Mouse (Mus musculus) cerebellum, postnatal 25 days (tissue): Measurements from ENCODE around the gene Atxn7l2.

Experiments
- DNase-seq, 2 experiments: peaks; one replicate each; pipeline ENCODE4 v3.0.0; 2021; ENCODE audit warnings: mixed read lengths in 2 of 2

Gene Atxn7l2

GRCm38 (mm10) chr3:108174672-108175531 is 35.8 kb downstream of the Atxn7l2 start:
- DNase-seq: peak; percentile 55 to 67

GRCm38 (mm10) chr3:108169199-108169598 is 41.5 kb downstream of the Atxn7l2 start:
- DNase-seq: no peak

GRCm38 (mm10) chr3:108167499-108167898 is 43.2 kb downstream of the Atxn7l2 start:
- DNase-seq: no peak

GRCm38 (mm10) chr3:108166486-108167211 is 44.1 kb downstream of the Atxn7l2 start:
- DNase-seq: no peak

GRCm38 (mm10) chr3:108165532-108166315 is 45.0 kb downstream of the Atxn7l2 start:
- peak in 1 of 2 experiments; percentile 32 for DNase-seq

GRCm38 (mm10) chr3:108164807-108165206 is 45.9 kb downstream of the Atxn7l2 start:
- DNase-seq: peak; percentile 89 to 91

GRCm38 (mm10) chr3:108164091-108164490 is 46.6 kb downstream of the Atxn7l2 start:
- no peak for DNase-seq

GRCm38 (mm10) chr3:108158383-108159037 is 52.2 kb downstream of the Atxn7l2 start:
- no peak for DNase-seq

GRCm38 (mm10) chr3:108154656-108155055 is 56.1 kb downstream of the Atxn7l2 start, which contains the start of gene Gpr61:
Gpr61 (minus strand) TSS chr3:108154882.
- DNase-seq: peak; percentile 38 to 63

GRCm38 (mm10) chr3:108152290-108152689 is 58.4 kb downstream of the Atxn7l2 start:
- DNase-seq: no peak
